Mouse (Mus musculus) testis, adult 2 months (tissue): ENCODE results near the gene Snrnp27.

Source experiments
- CTCF ChIP-seq: fragments of 200-500 bp; IDR thresholded peaks from 2 replicates; pipeline ENCODE4 v1.5.1; 2012; ENCODE audit warnings: low read depth, mild to moderate bottlenecking, inconsistent platforms, low read length, moderate library complexity; ENCODE audit not compliant: control insufficient read depth, insufficient read depth, insufficient replicate concordance
- POLR2A ChIP-seq: fragments of 200-500 bp; IDR thresholded peaks from 2 replicates; pipeline ENCODE4 v1.6.1; 2012; ENCODE audit warnings: low read depth, mild to moderate bottlenecking, inconsistent platforms, low read length, moderate library complexity; ENCODE audit not compliant: control insufficient read depth

DNA sequence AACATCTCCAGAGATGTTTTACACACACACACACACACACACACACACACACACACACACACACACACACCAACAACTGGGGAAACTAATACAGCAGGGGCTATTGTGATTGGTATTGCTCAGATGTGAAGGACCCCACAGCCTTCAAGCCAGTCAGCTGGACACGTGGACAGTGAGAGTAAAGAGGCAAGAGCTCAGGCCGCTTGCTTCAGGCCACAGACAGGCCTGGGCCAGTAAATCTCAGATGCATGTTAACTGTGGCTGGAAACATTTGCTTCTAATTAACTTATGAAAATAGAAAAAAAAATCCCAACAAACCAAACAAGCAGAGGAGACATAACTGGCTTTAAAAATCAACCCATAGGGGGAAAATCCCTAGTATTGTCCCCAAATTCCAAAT lies 46.5 kb downstream of the Snrnp27 start:
- no peak for TF ChIP-seq CTCF
- no peak for TF ChIP-seq POLR2A
